Comparison of ENCODE assay signal across 23 mouse cellular contexts in the genomic region with DNA sequence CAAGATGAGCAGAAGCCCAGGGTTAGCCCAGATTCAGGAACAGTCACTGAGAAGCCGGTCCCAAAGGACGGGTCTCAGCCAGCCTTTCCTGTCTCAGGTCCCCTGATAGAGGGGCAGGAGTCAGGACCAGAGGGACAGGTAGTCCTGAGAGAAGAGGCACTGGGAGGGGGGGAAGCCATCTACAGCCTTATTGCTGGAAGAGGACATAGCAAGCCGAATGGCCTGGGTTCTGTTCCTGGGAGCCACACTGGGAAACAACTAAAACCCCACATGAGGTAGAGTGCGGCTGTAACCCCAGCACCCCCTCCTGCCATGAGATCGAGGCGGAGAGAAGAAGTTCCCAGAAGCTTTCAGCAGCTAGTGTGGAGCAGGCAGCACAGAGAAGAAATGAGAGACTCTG. TPM values are rescaled to one million over a fixed set of nuclear protein-coding genes. Genes with fewer than 3 reads are reported as not detected.
A peak's percentile ranks its signal among the peaks of the same experiment; 100 is the strongest.
DNase-seq lines count a peak whose midpoint lies in the region; ATAC-seq and TF ChIP-seq lines count a peak whose summit lies in the region.
"Had no signal": no experiment of that assay in that cellular context is flagged by ENCODE, and none has a peak within 500 bp of the region (broad histone marks: within the 10 kb centered on the region; RNA-seq: fewer than 3 reads in every experiment).

No protein-coding gene starts in this region.

- H3K27me3 ChIP-seq in forebrain, embryonic 10.5 days (ENCODE audit: poor library complexity, severe bottlenecking) = peaks cover 7% of the 10 kb centered on the region; the same call in 1 of the 2 replicates
- no peaks in the 10 kb centered on the region for H3K27me3 ChIP-seq in forebrain, embryonic 12.5 days
- H3K27me3 ChIP-seq in liver, embryonic 11.5 days (replicated peaks; ENCODE audit: control insufficient read depth, insufficient read depth, low read length) = no peaks in the 10 kb centered on the region
- no peaks in the 10 kb centered on the region for H3K27me3 ChIP-seq in liver, embryonic 15.5 days
- H3K27me3 ChIP-seq: forebrain, embryonic 13.5 days; hindbrain, embryonic 12.5 days; midbrain, embryonic 15.5 days had no signal

- H3K4me2 ChIP-seq in forebrain, embryonic 12.5 days = no peak overlapping the region
- H3K4me2 ChIP-seq in liver, embryonic 11.5 days = no peak overlapping the region
- no peak overlapping the region for H3K4me2 ChIP-seq in liver, embryonic 15.5 days
- H3K4me2 ChIP-seq: forebrain, embryonic 13.5 days; heart, embryonic 11.5 days; hindbrain, embryonic 12.5 days; midbrain, embryonic 15.5 days had no signal

- H3K27ac ChIP-seq in forebrain, embryonic 10.5 days = peak overlapping the region; percentile 76
- no peak overlapping the region for H3K27ac ChIP-seq in forebrain, embryonic 12.5 days
- 0 out of 2 replicates have a peak overlapping the region, but pooled peaks have one; percentile 16 for H3K27ac ChIP-seq in liver, embryonic 11.5 days (ENCODE audit: low read depth, low read length)
- peak overlapping the region; percentile 39; the same call in 1 of the 2 replicates for H3K27ac ChIP-seq in cortical plate, adult 2 months (ENCODE audit: insufficient read depth, low read length)
- H3K27ac ChIP-seq in liver, embryonic 15.5 days (replicated peaks) = peak overlapping the region; percentile 97
- H3K27ac ChIP-seq: forebrain, embryonic 13.5 days; hindbrain, embryonic 12.5 days; midbrain, embryonic 15.5 days had no signal

- no peak overlapping the region for H3K4me3 ChIP-seq in forebrain, embryonic 10.5 days
- no peak overlapping the region for H3K4me3 ChIP-seq in forebrain, embryonic 12.5 days (replicated peaks)
- H3K4me3 ChIP-seq in liver, embryonic 11.5 days (ENCODE audit: low read depth, low read length) = no peak overlapping the region
- H3K4me3 ChIP-seq in cortical plate, adult 2 months (ENCODE audit: insufficient read depth, low read length) = no peak overlapping the region
- no peak overlapping the region for H3K4me3 ChIP-seq in liver, embryonic 15.5 days (replicated peaks)
- H3K4me3 ChIP-seq: forebrain, embryonic 13.5 days; hindbrain, embryonic 12.5 days; midbrain, embryonic 15.5 days had no signal

- no peaks in the 10 kb centered on the region for H3K9me3 ChIP-seq in forebrain, embryonic 10.5 days
- no peaks in the 10 kb centered on the region for H3K9me3 ChIP-seq in forebrain, embryonic 12.5 days
- no peaks in the 10 kb centered on the region for H3K9me3 ChIP-seq in liver, embryonic 11.5 days (ENCODE audit: control insufficient read depth, low read length)
- no peaks in the 10 kb centered on the region for H3K9me3 ChIP-seq in liver, embryonic 15.5 days (replicated peaks)
- H3K9me3 ChIP-seq: forebrain, embryonic 13.5 days; hindbrain, embryonic 12.5 days; midbrain, embryonic 15.5 days had no signal

- peaks cover 59% of the 10 kb centered on the region for H3K4me1 ChIP-seq in forebrain, embryonic 10.5 days
- peaks cover 33% of the 10 kb centered on the region for H3K4me1 ChIP-seq in forebrain, embryonic 12.5 days
- H3K4me1 ChIP-seq in liver, embryonic 11.5 days (replicated peaks; ENCODE audit: control insufficient read depth, insufficient read depth, low read length) = peaks cover 47% of the 10 kb centered on the region
- H3K4me1 ChIP-seq in cortical plate, adult 2 months (ENCODE audit: control insufficient read depth, insufficient read depth, low read length) = peaks cover 6% of the 10 kb centered on the region
- peaks cover 92% of the 10 kb centered on the region for H3K4me1 ChIP-seq in liver, embryonic 15.5 days (replicated peaks)

- H3K36me3 ChIP-seq in forebrain, embryonic 10.5 days (replicated peaks) = no peaks in the 10 kb centered on the region
- H3K36me3 ChIP-seq in forebrain, embryonic 12.5 days (replicated peaks) = no peaks in the 10 kb centered on the region
- H3K36me3 ChIP-seq in liver, embryonic 11.5 days (ENCODE audit: control insufficient read depth, insufficient read depth, low read length) = no peaks in the 10 kb centered on the region
- H3K36me3 ChIP-seq in liver, embryonic 15.5 days (replicated peaks) = no peaks in the 10 kb centered on the region
- H3K36me3 ChIP-seq: hindbrain, embryonic 12.5 days; midbrain, embryonic 15.5 days had no signal

- no peak for TF ChIP-seq CTCF in cortical plate, adult 2 months (IDR thresholded peaks at IDR 0.05; ENCODE audit: extremely low read depth, insufficient read depth, low read length)

- DNase-seq in forebrain, embryonic 10.5 days (ENCODE audit: extremely low spot score, low spot score) = no peak
- DNase-seq in liver, embryonic 11.5 days (ENCODE audit: low spot score) = no peak
- no peak for DNase-seq in liver
- DNase-seq in spleen, postnatal 14 days (ENCODE audit: low spot score in 2 of 2) = no peak
- DNase-seq in urinary bladder, postnatal 14 days (ENCODE audit: low spot score) = no peak
- DNase-seq: adrenal gland, postnatal 36 days; cerebellum, adult 11-12 months; cerebellum, postnatal 25 days; gastrocnemius, postnatal 10 days; heart, postnatal 10 days; kidney, postnatal 4 days; lung, postnatal 14 days; thymus, postnatal 25 days had no signal

- no peak overlapping the region for H3K9ac ChIP-seq in forebrain, embryonic 12.5 days
- no peak overlapping the region for H3K9ac ChIP-seq in liver, embryonic 11.5 days (ENCODE audit: low read depth, low read length)
- no peak overlapping the region; the same call in 1 of the 2 replicates for H3K9ac ChIP-seq in liver, embryonic 15.5 days
- H3K9ac ChIP-seq: forebrain, embryonic 13.5 days; hindbrain, embryonic 12.5 days; midbrain, embryonic 15.5 days had no signal

- WGBS in forebrain, embryonic 10.5 days = 92% methylated on average over 6 of the region's 6 CpGs
- 90% methylated on average over 6 of the region's 6 CpGs for WGBS in forebrain, embryonic 12.5 days
- 89% methylated on average over 6 of the region's 6 CpGs for WGBS in liver, embryonic 11.5 days
- WGBS in liver, embryonic 15.5 days (ENCODE audit: insufficient replicate concordance) = 89% methylated on average over 6 of the region's 6 CpGs

- ATAC-seq in forebrain, embryonic 12.5 days (ENCODE audit: low FRiP score) = no peak
- no peak for ATAC-seq in liver, embryonic 11.5 days (replicated peaks; ENCODE audit: low FRiP score)
- ATAC-seq in liver, embryonic 15.5 days (ENCODE audit: insufficient read depth) = no peak
- ATAC-seq: forebrain, embryonic 13.5 days; midbrain, embryonic 15.5 days had no signal

- TF ChIP-seq POLR2A in cortical plate, adult 2 months (IDR thresholded peaks at IDR 0.05; ENCODE audit: extremely low read depth, insufficient read depth, low read length) = no peak

RNA-seq across cellular contexts. Expression of a gene that starts 17.9 kb away (rescaled TPM):
- not detected in 2 replicates for polyA plus RNA-seq in forebrain, embryonic 10.5 days (2016; fragmentation: Nextera tagmentation; extraction: Ambion mirVana)
- not detected in 2 replicates for polyA plus RNA-seq in forebrain, embryonic 12.5 days (2016; fragmentation: Nextera tagmentation; extraction: Ambion mirVana)
- not detected in 2 replicates for polyA plus RNA-seq in liver, embryonic 11.5 days (2014; fragmentation: Nextera tagmentation; extraction: Ambion mirVana)
- polyA plus RNA-seq in cortical plate, adult 2 months (2012; rRNA removed) = not detected in 2 replicates
- not detected in 2 replicates for polyA plus RNA-seq in liver, embryonic 15.5 days (2015; fragmentation: Nextera tagmentation; extraction: Ambion mirVana)
- polyA plus RNA-seq: forebrain, embryonic 13.5 days; frontal cortex, adult 2 months; hindbrain, embryonic 12.5 days; kidney, embryonic 14.5 days; liver, adult 2 months; midbrain, embryonic 15.5 days had no signal

RNA-seq across cellular contexts. Expression of a gene that starts 26.3 kb away (rescaled TPM):
- polyA plus RNA-seq in forebrain, embryonic 10.5 days (2016; fragmentation: Nextera tagmentation; extraction: Ambion mirVana) = 0.28 and 0.37 TPM in 2 replicates
- 0.27 and 0.40 TPM in 2 replicates for polyA plus RNA-seq in forebrain, embryonic 12.5 days (2016; fragmentation: Nextera tagmentation; extraction: Ambion mirVana)
- polyA plus RNA-seq in liver, embryonic 11.5 days (2014; fragmentation: Nextera tagmentation; extraction: Ambion mirVana) = 1.3 TPM in 2 replicates
- 0.04 TPM in 1 of 2 replicates, not detected in the other for polyA plus RNA-seq in cortical plate, adult 2 months (2012; rRNA removed)
- polyA plus RNA-seq in liver, embryonic 15.5 days (2015; fragmentation: Nextera tagmentation; extraction: Ambion mirVana) = 0.37 and 0.56 TPM in 2 replicates
- polyA plus RNA-seq: frontal cortex, adult 2 months had no signal
